Mouse (Mus musculus): ENCODE results near the gene Bcl2l11. TPM values are rescaled to one million over a fixed set of nuclear protein-coding genes. Genes with fewer than 3 reads are reported as not detected.
"Not testable (repeated sequence)": the region's sequence is repeated elsewhere in the genome, so short reads cannot be mapped to it uniquely, and the experiment has no call there.

The Bcl2l11 gene
- total RNA-seq (2021) = 1 to 10 TPM; 6.1 to 7.0 TPM
- long read RNA-seq, full-length matches to known transcripts = 1 of 5 reads
- long read RNA-seq, partial matches to known transcripts = 0 of 5 reads
- long read RNA-seq, other reads (novel, unspliced or antisense) = 4 of 5 reads

- DNase-seq (ENCODE audit: low spot score in 2 of 2) = peak; percentile 73 to 86
These were observed at the start of gene Bcl2l11 for GRCm38 (mm10) chr2:128125635-128126470. TSS of gene Bcl2l11 (plus strand) at chr2:128126038.

- DNase-seq (ENCODE audit: low spot score in 2 of 2) = no peak
These were observed 48.9 kb upstream of the Bcl2l11 start for GRCm38 (mm10) chr2:128076936-128077335.

- no peak for DNase-seq (ENCODE audit: low spot score in 2 of 2)
These were observed 47.0 kb upstream of the Bcl2l11 start for GRCm38 (mm10) chr2:128078859-128079258.

DNA sequence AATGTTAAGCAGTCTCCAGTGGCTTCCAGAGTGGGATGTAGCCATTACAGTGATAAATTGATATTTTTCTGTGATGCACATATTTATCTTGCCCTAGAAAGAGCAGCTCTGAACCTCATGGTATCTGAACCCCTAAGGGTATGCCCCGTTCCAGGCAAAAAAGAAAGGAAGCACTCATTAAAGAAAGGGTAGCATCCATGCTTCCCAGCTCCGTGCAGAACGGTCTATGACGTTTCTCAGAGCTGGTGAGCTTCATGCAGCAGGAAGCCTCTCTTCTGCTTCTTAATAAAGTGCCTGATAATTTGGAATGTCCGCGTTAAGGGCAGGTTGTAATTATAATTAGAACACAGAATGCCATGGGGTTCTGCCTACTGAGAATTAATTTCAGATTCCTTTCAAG lies 46.5 kb upstream of the Bcl2l11 start:
- DNase-seq (ENCODE audit: low spot score in 2 of 2) = no peak

DNA sequence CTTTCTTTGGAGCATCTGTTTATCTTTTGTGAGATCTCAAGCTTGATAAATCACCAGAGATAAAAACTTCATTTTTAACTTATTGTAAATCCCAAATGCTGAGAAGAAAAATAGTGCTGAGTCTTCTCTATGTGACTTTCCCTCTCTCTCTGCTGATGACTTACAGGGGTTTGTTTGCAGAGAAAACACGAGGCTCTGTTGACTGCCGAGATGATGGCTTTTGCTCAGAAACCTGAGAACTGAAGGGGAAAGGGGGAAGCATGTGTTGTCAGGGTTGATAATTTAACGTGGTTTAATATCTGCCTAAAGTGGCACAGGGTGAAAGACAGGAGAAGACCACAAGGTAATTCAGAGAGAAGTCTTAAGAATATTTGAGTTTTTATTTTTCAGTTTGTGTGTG lies 42.0 kb upstream of the Bcl2l11 start:
- DNase-seq (ENCODE audit: low spot score in 2 of 2) = no peak

DNA sequence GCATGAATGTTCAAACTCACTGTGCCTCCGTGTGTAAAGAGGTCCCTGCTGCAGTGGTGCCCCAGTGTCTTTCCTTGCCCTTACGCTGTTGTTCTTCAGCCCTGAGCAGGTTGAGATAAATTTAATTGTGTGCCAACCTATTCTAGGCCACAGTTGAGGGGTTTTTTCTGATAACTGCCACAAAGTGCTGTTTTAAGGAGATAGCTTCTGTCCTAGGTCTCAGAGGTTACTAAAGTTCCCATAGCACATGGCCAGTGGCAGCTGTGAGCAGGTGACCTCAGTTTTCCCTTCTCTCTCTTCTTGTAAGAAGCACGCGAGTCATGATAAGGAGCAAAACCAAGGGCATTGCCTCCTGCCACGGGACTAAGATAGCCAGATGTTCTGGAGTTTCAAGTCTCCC lies 41.2 kb upstream of the Bcl2l11 start:
- DNase-seq (ENCODE audit: low spot score in 2 of 2) = no peak

GRCm38 (mm10) chr2:128085481-128085880 lies 40.4 kb upstream of the Bcl2l11 start:
- DNase-seq (ENCODE audit: low spot score in 2 of 2) = no peak

- DNase-seq (ENCODE audit: low spot score in 2 of 2) = no peak
These were observed 39.4 kb upstream of the Bcl2l11 start for GRCm38 (mm10) chr2:128086301-128086886.

DNA sequence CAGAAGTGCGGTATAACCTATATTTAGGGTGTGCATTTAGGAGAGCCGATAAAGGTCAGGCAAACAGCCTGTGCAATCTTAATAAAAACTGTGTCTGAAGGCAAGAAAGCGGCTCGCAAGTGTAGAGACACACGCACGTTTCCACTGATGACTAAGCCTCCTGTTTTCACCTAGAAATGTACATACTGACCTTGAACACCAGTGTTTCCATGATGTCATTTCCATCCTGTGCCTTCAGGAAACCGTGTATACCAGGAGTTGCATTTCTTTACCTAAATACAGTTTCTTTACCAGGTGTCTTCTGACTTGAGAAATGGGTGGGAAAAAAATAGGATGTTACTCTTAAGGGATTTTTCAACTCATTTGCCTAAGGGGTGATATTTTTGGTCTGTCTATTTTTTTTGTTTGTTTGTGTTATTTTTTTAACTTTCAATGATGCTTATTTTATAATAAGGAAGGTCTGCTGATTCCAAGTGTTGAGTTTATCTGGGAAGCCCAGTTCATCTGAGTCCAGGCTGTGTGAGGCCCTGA lies 38.8 kb upstream of the Bcl2l11 start:
- DNase-seq (ENCODE audit: low spot score in 2 of 2) = no peak

- DNase-seq (ENCODE audit: low spot score in 2 of 2) = no peak
These were observed 37.9 kb upstream of the Bcl2l11 start for GRCm38 (mm10) chr2:128087798-128088545.

- no peak for DNase-seq (ENCODE audit: low spot score in 2 of 2)
These were observed 35.5 kb upstream of the Bcl2l11 start for GRCm38 (mm10) chr2:128090283-128090885.

DNA sequence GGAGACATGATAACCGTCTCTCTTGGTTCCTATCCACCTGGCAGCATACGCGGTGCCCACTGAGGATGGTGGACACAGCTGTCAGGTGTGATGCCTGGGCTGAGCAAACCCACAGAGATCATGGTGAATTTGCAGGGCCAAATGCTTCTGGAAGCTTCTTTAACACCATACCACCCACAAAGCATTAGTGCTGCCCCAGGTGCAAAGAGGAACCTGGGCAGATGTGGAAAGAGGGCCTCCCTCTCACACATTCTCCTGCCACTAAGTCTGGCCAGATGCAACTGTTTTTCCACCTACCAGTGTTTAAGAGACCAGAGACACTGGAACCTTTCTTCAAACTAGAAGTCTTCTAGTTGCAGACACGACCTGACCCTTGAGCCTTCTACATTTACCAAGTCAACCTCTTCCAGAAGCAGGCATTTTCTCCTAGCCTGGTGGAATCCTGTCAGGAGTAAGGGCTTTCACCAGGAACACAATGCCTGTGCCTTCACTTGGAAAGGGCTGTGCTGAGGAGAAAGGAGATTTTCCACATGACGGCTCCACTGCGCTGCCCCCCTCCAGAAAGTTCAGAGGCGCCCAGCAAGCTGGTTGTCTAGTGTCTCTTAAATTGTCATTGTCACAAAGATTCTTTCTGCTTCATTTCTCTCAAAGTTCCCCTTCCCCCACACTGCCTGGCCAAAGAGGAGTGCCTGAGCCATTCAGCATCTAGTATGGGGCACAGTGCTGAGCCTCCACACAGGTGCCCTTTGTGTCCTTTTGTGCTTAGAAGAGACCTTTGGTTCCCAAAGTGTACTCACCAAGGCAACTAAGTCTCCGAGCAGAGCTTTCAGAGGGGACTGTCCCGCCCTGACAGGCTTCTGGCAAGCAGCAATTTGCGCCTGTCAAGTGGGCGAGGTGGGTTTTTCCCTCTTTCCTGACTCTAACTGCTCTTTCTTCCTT lies 34.1 kb upstream of the Bcl2l11 start:
- DNase-seq (ENCODE audit: low spot score in 2 of 2) = no peak

GRCm38 (mm10) chr2:128092451-128092850 lies 33.4 kb upstream of the Bcl2l11 start:
- DNase-seq (ENCODE audit: low spot score in 2 of 2) = no peak

GRCm38 (mm10) chr2:128094196-128094595 lies 31.6 kb upstream of the Bcl2l11 start:
- no peak for DNase-seq (ENCODE audit: low spot score in 2 of 2)

GRCm38 (mm10) chr2:128094602-128095001 lies 31.2 kb upstream of the Bcl2l11 start:
- DNase-seq (ENCODE audit: low spot score in 2 of 2) = no peak

GRCm38 (mm10) chr2:128095270-128095669 lies 30.6 kb upstream of the Bcl2l11 start:
- DNase-seq (ENCODE audit: low spot score in 2 of 2) = no peak

DNA sequence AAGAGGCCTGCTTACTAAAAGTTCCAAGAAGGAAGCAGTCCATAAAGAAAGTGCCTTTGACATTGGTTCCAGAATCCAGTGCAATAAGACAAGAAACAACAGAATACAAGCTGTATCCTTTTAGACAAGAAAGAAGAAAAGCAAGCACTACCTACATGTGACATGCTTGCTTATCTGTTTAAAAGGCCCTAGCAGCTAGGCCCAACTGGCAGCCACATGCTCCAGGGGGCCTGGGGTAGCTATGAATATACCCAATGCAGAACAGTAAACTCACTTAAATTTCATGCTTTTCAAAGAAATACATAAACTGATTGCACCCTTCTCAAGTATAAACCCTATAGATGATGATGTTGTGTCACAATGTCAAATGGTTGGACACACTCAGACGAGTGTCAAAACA lies 29.8 kb upstream of the Bcl2l11 start:
- no peak for DNase-seq (ENCODE audit: low spot score in 2 of 2)

- not testable (repeated sequence) for DNase-seq (ENCODE audit: low spot score in 2 of 2)
These were observed 27.7 kb upstream of the Bcl2l11 start for GRCm38 (mm10) chr2:128098118-128098517.

GRCm38 (mm10) chr2:128102086-128102485 lies 23.8 kb upstream of the Bcl2l11 start:
- DNase-seq (ENCODE audit: low spot score in 2 of 2) = no peak

GRCm38 (mm10) chr2:128104815-128105214 lies 21.0 kb upstream of the Bcl2l11 start:
- DNase-seq (ENCODE audit: low spot score in 2 of 2) = no peak
